Mouse (Mus musculus) C2C12 (cell line): ENCODE measurements at regions not wholly inside any gene's neighbourhood (a gene's known extent, or its start where the extent isn't known, plus 50 kb on each side); places are given as distances from the start of the nearest gene placed in this dataset.

Experiments
- CTCF ChIP-seq: IDR thresholded peaks from one replicate; pipeline ENCODE4 v1.5.1; 2011; ENCODE audit not compliant: control insufficient read depth, insufficient read depth, insufficient read length
- MAX ChIP-seq: IDR thresholded peaks from one replicate; pipeline ENCODE4 v1.6.1; 2011; ENCODE audit warnings: mild to moderate bottlenecking, control low read depth
- USF1 ChIP-seq: IDR thresholded peaks from one replicate; pipeline ENCODE4 v1.6.1; 2011; ENCODE audit warnings: low read depth, mild to moderate bottlenecking, control low read depth, moderate library complexity

DNA sequence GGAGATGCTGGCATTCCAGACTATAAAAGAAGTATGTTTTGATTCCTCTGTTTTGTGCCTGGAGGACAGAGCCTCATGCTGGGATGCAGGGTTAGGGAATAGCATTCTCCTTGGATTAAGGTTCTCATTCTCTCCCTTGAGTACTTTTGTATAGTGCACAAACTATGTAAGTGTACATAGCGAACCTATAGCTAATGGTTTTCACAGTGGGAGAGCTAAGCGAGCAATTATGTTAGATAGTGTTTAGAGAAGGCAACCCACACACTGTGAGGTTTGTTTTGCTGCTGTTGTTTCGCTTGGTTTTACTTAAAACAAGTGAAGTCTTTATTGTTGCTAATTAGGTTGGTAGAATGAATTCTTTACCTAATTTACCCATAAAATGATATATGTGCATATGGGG lies 266.2 kb downstream of the 1700017N19Rik start:
- TF ChIP-seq CTCF (no peak), USF1 (no peak), MAX (no peak)
